Mouse (Mus musculus): Measurements from ENCODE around the gene Oas3.

Oas3 gene

GRCm38 (mm10) chr5:120751206-120751605 is 26.3 kb downstream of the Oas3 start:
- no peak for DNase-seq

GRCm38 (mm10) chr5:120749688-120750087 is 27.8 kb downstream of the Oas3 start, which contains the start of gene Oas2:
Oas2 (minus strand) TSS chr5:120749853.
- no peak for DNase-seq

- peak; percentile 76 for DNase-seq
Measured at GRCm38 (mm10) chr5:120746451-120746850, 31.0 kb downstream of the Oas3 start.

- DNase-seq: peak; percentile 45
Measured at GRCm38 (mm10) chr5:120742125-120742524, 35.3 kb downstream of the Oas3 start.

GRCm38 (mm10) chr5:120734380-120734990 is 43.0 kb downstream of the Oas3 start:
- no peak for DNase-seq

GRCm38 (mm10) chr5:120733696-120734095 is 43.8 kb downstream of the Oas3 start:
- no peak for DNase-seq

- DNase-seq: no peak
Measured at GRCm38 (mm10) chr5:120732740-120733139, 44.7 kb downstream of the Oas3 start.

- DNase-seq: no peak
Measured at GRCm38 (mm10) chr5:120729319-120729718, 48.1 kb downstream of the Oas3 start.

- no peak for DNase-seq
Measured at GRCm38 (mm10) chr5:120725811-120726455, 51.5 kb downstream of the Oas3 start.

GRCm38 (mm10) chr5:120721005-120721404 is 56.5 kb downstream of the Oas3 start:
- no peak for DNase-seq

GRCm38 (mm10) chr5:120718600-120719378 is 58.7 kb downstream of the Oas3 start:
- no peak for DNase-seq

GRCm38 (mm10) chr5:120717136-120717535 is 60.3 kb downstream of the Oas3 start:
- DNase-seq: no peak

GRCm38 (mm10) chr5:120714314-120714713 is 63.1 kb downstream of the Oas3 start:
- DNase-seq: peak; percentile 86

GRCm38 (mm10) chr5:120712721-120713120 is 64.7 kb downstream of the Oas3 start:
- DNase-seq: peak; percentile 48

GRCm38 (mm10) chr5:120711827-120712226 is 65.6 kb downstream of the Oas3 start, which contains the start of gene Dtx1:
Dtx1 (minus strand) TSS chr5:120711927.
- no peak for DNase-seq

GRCm38 (mm10) chr5:120711416-120711815 is 66.0 kb downstream of the Oas3 start:
- DNase-seq: peak; percentile 77

- DNase-seq: peak; percentile 57
Measured at GRCm38 (mm10) chr5:120710826-120711248, 66.6 kb downstream of the Oas3 start.

- DNase-seq: peak; percentile 77
Measured at GRCm38 (mm10) chr5:120710161-120710825, 67.2 kb downstream of the Oas3 start.

GRCm38 (mm10) chr5:120706976-120707375 is 70.5 kb downstream of the Oas3 start:
- DNase-seq: no peak

GRCm38 (mm10) chr5:120706541-120706940 is 70.9 kb downstream of the Oas3 start:
- DNase-seq: peak; percentile 68

GRCm38 (mm10) chr5:120704421-120704820 is 73.0 kb downstream of the Oas3 start:
- DNase-seq: no peak

- DNase-seq: peak; percentile 50
Measured at GRCm38 (mm10) chr5:120703660-120704059, 73.8 kb downstream of the Oas3 start.
